Mouse (Mus musculus): ENCODE data around the gene Rhob. TPM values are rescaled to one million over a fixed set of nuclear protein-coding genes. Genes with fewer than 3 reads are reported as not detected.

The Rhob gene
- polyA plus RNA-seq (2014; fragmentation: Nextera tagmentation; extraction: Ambion mirVana), result 58.4 and 59.8 TPM in 2 replicates

GRCm38 (mm10) chr12:8499871-8500596 is at the start of gene Rhob:
Rhob (minus strand) TSS chr12:8500009.
- peak within 1 kb of the TSS; percentile 98 for H3K9ac ChIP-seq (ENCODE audit: low read length)
- H3K4me2 ChIP-seq, result peak within 1 kb of the TSS; percentile 95
- peak; percentile 97 for ATAC-seq (ENCODE audit: low FRiP score)
- H3K4me1 ChIP-seq (ENCODE audit: control insufficient read depth, insufficient read depth, low read length), result peaks cover 26% of the 10 kb centered on the region
- WGBS, result under 1% methylated on average over 56 of the region's 56 CpGs
- H3K4me3 ChIP-seq (ENCODE audit: low read depth, low read length), result peak within 1 kb of the TSS; percentile 86
- no peaks in the 10 kb centered on the region for H3K36me3 ChIP-seq (ENCODE audit: control insufficient read depth, insufficient read depth, low read length)
- peak within 1 kb of the TSS; percentile 98 for H3K27ac ChIP-seq (ENCODE audit: low read depth, low read length)
- H3K9me3 ChIP-seq (ENCODE audit: control insufficient read depth, low read length), result no peaks in the 10 kb centered on the region
- H3K27me3 ChIP-seq (ENCODE audit: control insufficient read depth, insufficient read depth, low read length), result no peaks in the 10 kb centered on the region
- DNase-seq (ENCODE audit: low spot score, missing footprints), result peak; percentile 99

DNA sequence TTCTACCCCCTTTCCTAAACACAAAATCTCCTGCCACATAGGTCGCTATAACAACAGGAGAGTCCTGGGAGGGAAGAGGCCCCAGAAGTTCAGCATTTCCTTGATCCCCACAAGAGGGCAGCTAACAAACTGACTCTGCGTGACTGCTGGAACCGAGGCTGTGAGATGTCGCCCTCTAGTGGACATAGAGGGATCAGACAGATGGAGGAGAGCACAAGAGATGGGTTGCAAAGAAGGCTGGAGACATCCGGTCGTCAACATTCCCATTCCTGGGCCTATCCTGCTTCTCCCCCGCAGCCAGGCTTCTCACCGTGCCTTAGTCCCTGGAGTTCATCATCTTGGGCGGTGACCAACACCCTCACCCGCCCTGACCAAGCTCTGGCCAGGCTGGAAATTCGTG is 47.5 kb upstream of the Rhob start:
- WGBS, result 23% methylated on average over 11 of the region's 11 CpGs
- H3K9me3 ChIP-seq (ENCODE audit: control insufficient read depth, low read length), result no peaks in the 10 kb centered on the region
- H3K36me3 ChIP-seq (ENCODE audit: control insufficient read depth, insufficient read depth, low read length), result no peaks in the 10 kb centered on the region
- no peaks in the 10 kb centered on the region for H3K27me3 ChIP-seq (ENCODE audit: control insufficient read depth, insufficient read depth, low read length)
- H3K27ac ChIP-seq (ENCODE audit: low read depth, low read length), result no peak overlapping the region
- ATAC-seq (ENCODE audit: low FRiP score) (peak; percentile 66; the same call in 1 of the 2 replicates), DNase-seq (ENCODE audit: low spot score, missing footprints) (peak; percentile 96)
- H3K4me1 ChIP-seq (ENCODE audit: control insufficient read depth, insufficient read depth, low read length), result no peaks in the 10 kb centered on the region
- no peak overlapping the region for H3K4me3 ChIP-seq (ENCODE audit: low read depth, low read length)
- no peak overlapping the region for H3K9ac ChIP-seq (ENCODE audit: low read length)
- H3K4me2 ChIP-seq, result no peak overlapping the region

- Histone ChIP-seq H3K4me2 (no peak overlapping the region), H3K36me3 (ENCODE audit: control insufficient read depth, insufficient read depth, low read length) (no peaks in the 10 kb centered on the region), H3K9me3 (ENCODE audit: control insufficient read depth, low read length) (no peaks in the 10 kb centered on the region), H3K4me3 (ENCODE audit: low read depth, low read length) (no peak overlapping the region), H3K27me3 (ENCODE audit: control insufficient read depth, insufficient read depth, low read length) (no peaks in the 10 kb centered on the region), H3K27ac (ENCODE audit: low read depth, low read length) (no peak overlapping the region), H3K9ac (ENCODE audit: low read length) (no peak overlapping the region), H3K4me1 (ENCODE audit: control insufficient read depth, insufficient read depth, low read length) (no peaks in the 10 kb centered on the region)
- DNase-seq (ENCODE audit: low spot score, missing footprints), result no peak
- WGBS, result 89% methylated on average over 6 of the region's 6 CpGs
- no peak for ATAC-seq (ENCODE audit: low FRiP score)
Measured at GRCm38 (mm10) chr12:8546801-8547200, 47.0 kb upstream of the Rhob start.

GRCm38 (mm10) chr12:8545066-8545610 is 45.3 kb upstream of the Rhob start:
- no peaks in the 10 kb centered on the region for H3K36me3 ChIP-seq (ENCODE audit: control insufficient read depth, insufficient read depth, low read length)
- ATAC-seq (ENCODE audit: low FRiP score), result no peak

GRCm38 (mm10) chr12:8542371-8542770 is 42.6 kb upstream of the Rhob start:
- H3K36me3 ChIP-seq (ENCODE audit: control insufficient read depth, insufficient read depth, low read length), result no peaks in the 10 kb centered on the region
- ATAC-seq (ENCODE audit: low FRiP score) (no peak), DNase-seq (ENCODE audit: low spot score, missing footprints) (no peak)
- H3K27me3 ChIP-seq (ENCODE audit: control insufficient read depth, insufficient read depth, low read length), result no peaks in the 10 kb centered on the region
- WGBS, result 86% methylated on average over 4 of the region's 4 CpGs
- no peaks in the 10 kb centered on the region for H3K9me3 ChIP-seq (ENCODE audit: control insufficient read depth, low read length)
- no peak overlapping the region for H3K4me3 ChIP-seq (ENCODE audit: low read depth, low read length)
- H3K4me2 ChIP-seq, result no peak overlapping the region
- H3K4me1 ChIP-seq (ENCODE audit: control insufficient read depth, insufficient read depth, low read length), result no peaks in the 10 kb centered on the region
- no peak overlapping the region for H3K9ac ChIP-seq (ENCODE audit: low read length)
- no peak overlapping the region for H3K27ac ChIP-seq (ENCODE audit: low read depth, low read length)

More at GRCm38 (mm10) chr12:8545066-8545610, 45.3 kb upstream of the Rhob start:
- no peak overlapping the region for H3K4me2 ChIP-seq
- H3K9me3 ChIP-seq (ENCODE audit: control insufficient read depth, low read length), result no peaks in the 10 kb centered on the region
- H3K27ac ChIP-seq (ENCODE audit: low read depth, low read length), result no peak overlapping the region
- no peaks in the 10 kb centered on the region for H3K4me1 ChIP-seq (ENCODE audit: control insufficient read depth, insufficient read depth, low read length)
- DNase-seq (ENCODE audit: low spot score, missing footprints), result no peak
- 86% methylated on average over 5 of the region's 5 CpGs for WGBS
- H3K9ac ChIP-seq (ENCODE audit: low read length), result no peak overlapping the region
- H3K27me3 ChIP-seq (ENCODE audit: control insufficient read depth, insufficient read depth, low read length), result no peaks in the 10 kb centered on the region
- no peak overlapping the region for H3K4me3 ChIP-seq (ENCODE audit: low read depth, low read length)

- DNase-seq (ENCODE audit: low spot score, missing footprints) (no peak), ATAC-seq (ENCODE audit: low FRiP score) (no peak)
- H3K4me3 ChIP-seq (ENCODE audit: low read depth, low read length), result no peak overlapping the region
- H3K27me3 ChIP-seq (ENCODE audit: control insufficient read depth, insufficient read depth, low read length), result no peaks in the 10 kb centered on the region
- 90% methylated on average over 13 of the region's 13 CpGs for WGBS
- no peak overlapping the region for H3K9ac ChIP-seq (ENCODE audit: low read length)
- H3K36me3 ChIP-seq (ENCODE audit: control insufficient read depth, insufficient read depth, low read length), result no peaks in the 10 kb centered on the region
- H3K27ac ChIP-seq (ENCODE audit: low read depth, low read length), result no peak overlapping the region
- H3K4me1 ChIP-seq (ENCODE audit: control insufficient read depth, insufficient read depth, low read length), result no peaks in the 10 kb centered on the region
- no peaks in the 10 kb centered on the region for H3K9me3 ChIP-seq (ENCODE audit: control insufficient read depth, low read length)
- no peak overlapping the region for H3K4me2 ChIP-seq
Measured at GRCm38 (mm10) chr12:8539471-8539870, 39.7 kb upstream of the Rhob start.

GRCm38 (mm10) chr12:8537291-8537690 is 37.5 kb upstream of the Rhob start:
- no peak for DNase-seq (ENCODE audit: low spot score, missing footprints)
- Histone ChIP-seq H3K9ac (ENCODE audit: low read length) (no peak overlapping the region), H3K4me3 (ENCODE audit: low read depth, low read length) (no peak overlapping the region), H3K4me2 (no peak overlapping the region), H3K4me1 (ENCODE audit: control insufficient read depth, insufficient read depth, low read length) (no peaks in the 10 kb centered on the region), H3K27me3 (ENCODE audit: control insufficient read depth, insufficient read depth, low read length) (no peaks in the 10 kb centered on the region), H3K27ac (ENCODE audit: low read depth, low read length) (no peak overlapping the region), H3K9me3 (ENCODE audit: control insufficient read depth, low read length) (no peaks in the 10 kb centered on the region), H3K36me3 (ENCODE audit: control insufficient read depth, insufficient read depth, low read length) (no peaks in the 10 kb centered on the region)
- ATAC-seq (ENCODE audit: low FRiP score), result no peak
- 93% methylated on average over 5 of the region's 5 CpGs for WGBS

DNA sequence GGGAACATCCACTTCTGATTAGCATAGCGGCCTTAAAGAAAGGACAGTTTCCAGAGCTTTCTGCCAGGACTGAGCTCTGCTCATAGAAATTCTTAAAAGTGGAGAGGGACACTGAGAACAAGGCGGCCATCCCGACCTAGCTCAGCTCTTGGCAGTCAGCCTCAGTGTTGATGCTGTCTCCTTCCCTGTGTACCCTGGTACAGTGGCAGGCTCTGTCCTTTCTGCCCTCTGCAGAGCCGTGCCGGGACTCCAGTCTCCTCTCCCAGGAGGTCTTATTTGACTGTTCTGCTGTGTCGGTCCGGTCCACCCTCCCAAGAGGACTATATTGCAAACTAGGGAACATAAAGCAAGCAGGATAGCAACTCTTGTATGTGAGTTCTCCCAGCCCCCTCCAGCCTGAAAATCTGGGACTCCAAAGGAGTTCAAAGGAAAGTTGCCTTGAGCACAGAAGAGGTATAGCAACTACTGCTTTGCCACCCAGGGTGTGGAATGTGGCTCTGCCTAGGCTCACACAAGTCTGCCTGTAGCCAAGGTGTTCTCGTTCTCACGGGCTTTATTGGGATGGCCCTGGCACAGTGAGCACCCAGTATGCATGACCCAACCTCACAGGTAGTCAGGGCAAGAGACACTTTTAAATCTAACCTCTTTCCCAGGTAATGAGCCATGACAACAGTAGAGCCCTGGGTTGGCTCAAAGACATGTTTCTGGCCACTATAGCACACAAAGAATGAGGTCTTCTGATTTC is 36.6 kb upstream of the Rhob start:
- H3K36me3 ChIP-seq (ENCODE audit: control insufficient read depth, insufficient read depth, low read length), result no peaks in the 10 kb centered on the region
- WGBS, result 82% methylated on average over 9 of the region's 9 CpGs
- ATAC-seq (ENCODE audit: low FRiP score), result no peak
- no peak for DNase-seq (ENCODE audit: low spot score, missing footprints)
- H3K4me1 ChIP-seq (ENCODE audit: control insufficient read depth, insufficient read depth, low read length), result no peaks in the 10 kb centered on the region
- no peaks in the 10 kb centered on the region for H3K9me3 ChIP-seq (ENCODE audit: control insufficient read depth, low read length)
- no peak overlapping the region for H3K9ac ChIP-seq (ENCODE audit: low read length)
- H3K27ac ChIP-seq (ENCODE audit: low read depth, low read length), result no peak overlapping the region
- no peaks in the 10 kb centered on the region for H3K27me3 ChIP-seq (ENCODE audit: control insufficient read depth, insufficient read depth, low read length)
- no peak overlapping the region for H3K4me2 ChIP-seq
- H3K4me3 ChIP-seq (ENCODE audit: low read depth, low read length), result no peak overlapping the region

- Histone ChIP-seq H3K9ac (ENCODE audit: low read length) (no peak overlapping the region), H3K4me1 (ENCODE audit: control insufficient read depth, insufficient read depth, low read length) (no peaks in the 10 kb centered on the region), H3K9me3 (ENCODE audit: control insufficient read depth, low read length) (no peaks in the 10 kb centered on the region), H3K4me2 (no peak overlapping the region), H3K36me3 (ENCODE audit: control insufficient read depth, insufficient read depth, low read length) (no peaks in the 10 kb centered on the region), H3K4me3 (ENCODE audit: low read depth, low read length) (no peak overlapping the region), H3K27me3 (ENCODE audit: control insufficient read depth, insufficient read depth, low read length) (no peaks in the 10 kb centered on the region), H3K27ac (ENCODE audit: low read depth, low read length) (no peak overlapping the region)
- DNase-seq (ENCODE audit: low spot score, missing footprints), result no peak
- no peak for ATAC-seq (ENCODE audit: low FRiP score)
- 79% methylated on average over 7 of the region's 7 CpGs for WGBS
Measured at GRCm38 (mm10) chr12:8535596-8535995, 35.8 kb upstream of the Rhob start.

Measured in midbrain, embryonic 11.5 days (tissue).